Mouse (Mus musculus) intestine, embryonic 14.5 days (tissue): ENCODE data around the gene Chek1. TPM values are rescaled to one million over a fixed set of nuclear protein-coding genes. Genes with fewer than 3 reads are reported as not detected.
A peak's percentile ranks its signal among the peaks of the same experiment; 100 is the strongest.

Source experiments
- ATAC-seq: fragments of 200-750 bp; cut with Nextera tagmentation; replicated peaks from 2 replicates; pipeline ENCODE4 v1.8.0; 2017; ENCODE audit warnings: low read depth, moderate number of reproducible peaks, moderate TSS enrichment, moderate library complexity; ENCODE audit not compliant: low FRiP score, low TSS enrichment
- DNase-seq: peaks from one replicate; pipeline ENCODE4 v3.0.0-alpha.2; 2018; ENCODE audit warnings: low spot score
- H3K27ac ChIP-seq: fragments of 300-500 bp; sonication (generic); 2 replicates; pipeline ENCODE4 v1.5.1; 2014; ENCODE audit warnings: low read depth, mild to moderate bottlenecking, control low read depth
- H3K27me3 ChIP-seq: fragments of 300-500 bp; sonication (generic); replicated peaks from 2 replicates; pipeline ENCODE4 v1.6.1; 2014; ENCODE audit warnings: low read length, control low read depth; ENCODE audit not compliant: control insufficient read depth, insufficient read depth
- H3K36me3 ChIP-seq: fragments of 300-500 bp; sonication (generic); 2 replicates; pipeline ENCODE4 v1.6.1; 2014; ENCODE audit warnings: low read length, control low read depth; ENCODE audit not compliant: control insufficient read depth, insufficient read depth
- H3K4me1 ChIP-seq: fragments of 300-500 bp; sonication (generic); replicated peaks from 2 replicates; pipeline ENCODE4 v1.6.1; 2014; ENCODE audit warnings: low read length, control low read depth, mixed read lengths; ENCODE audit not compliant: control insufficient read depth, insufficient read depth
- H3K4me2 ChIP-seq: fragments of 300-500 bp; sonication (generic); 2 replicates; pipeline ENCODE4 v1.6.1; 2014; ENCODE audit warnings: low read length
- H3K4me3 ChIP-seq: fragments of 300-500 bp; sonication (generic); 2 replicates; pipeline ENCODE4 v1.5.1; 2014; ENCODE audit warnings: low read depth, low read length, control low read depth, mixed read lengths
- H3K9ac ChIP-seq: fragments of 300-500 bp; sonication (generic); 2 replicates; pipeline ENCODE4 v1.6.1; 2014; ENCODE audit warnings: mild to moderate bottlenecking, low read length
- H3K9me3 ChIP-seq: fragments of 300-500 bp; sonication (generic); 2 replicates; pipeline ENCODE4 v1.6.1; 2016; ENCODE audit warnings: low read length, control low read depth; ENCODE audit not compliant: control insufficient read depth
- WGBS: fragments of 180-500 bp; shearing (Covaris S2); extraction: QIAGEN DNeasy Blood & Tissue Kit; methylation state at CpG from one replicate; pipeline ENCODE4 v1.1.7; 2014; 5-methylcytosine and 5-hydroxymethylcytosine counted together
- polyA plus RNA-seq: library from polyadenylated mRNA; unstranded; fragments of >200 nt; fragmentation: Nextera tagmentation; extraction: Ambion mirVana; gene quantifications from 2 replicates; pipeline ENCODE4 v1.2.1, GENCODE M21; 2014

Chek1 gene
- 33.4 and 40.8 TPM in 2 replicates for polyA plus RNA-seq

DNA sequence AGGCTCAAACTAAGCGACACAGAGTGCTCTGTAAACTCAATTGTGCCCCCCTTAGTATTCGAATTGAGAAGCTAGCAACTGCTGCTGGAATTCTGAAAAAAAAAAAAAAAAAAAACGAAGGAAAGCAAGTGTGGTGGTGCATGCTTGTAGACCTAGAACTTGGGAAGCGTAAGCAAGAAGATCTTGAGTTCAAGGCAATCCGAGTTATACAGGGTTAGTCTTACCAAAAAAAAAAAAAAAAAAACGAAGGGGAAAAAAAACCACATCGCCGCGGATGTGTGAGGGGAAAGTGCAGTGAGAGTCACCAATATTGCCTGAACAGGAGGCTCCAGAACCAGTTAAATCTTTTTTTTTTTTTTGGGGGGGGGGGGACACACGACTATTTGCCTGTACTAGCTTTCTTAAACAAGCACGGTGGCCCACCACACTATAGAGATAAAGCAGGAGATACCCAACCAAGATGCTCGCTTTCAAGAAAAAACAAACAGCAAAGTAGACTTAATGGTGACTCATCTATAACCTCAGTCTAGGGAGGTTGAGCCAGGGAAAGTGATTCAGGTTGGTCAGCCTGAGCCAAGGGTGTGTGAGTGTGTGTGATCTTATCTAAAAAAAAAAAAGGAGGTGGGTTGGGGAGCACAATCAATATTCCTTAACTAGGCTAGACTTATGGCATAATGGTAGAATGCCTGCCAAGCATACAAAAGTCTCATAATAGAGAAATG is at the start of gene Chek1:
Gene Chek1 (minus strand): TSS at position 32 of the 722 bp plus-strand sequence.
- Histone ChIP-seq H3K36me3 (peaks cover 38% of the 10 kb centered on the region), H3K27me3 (no peaks in the 10 kb centered on the region), H3K27ac (peak within 1 kb of the TSS; percentile 96), H3K4me2 (peak within 1 kb of the TSS; percentile 74), H3K4me3 (peak within 1 kb of the TSS; percentile 74), H3K9me3 (no peaks in the 10 kb centered on the region), H3K9ac (peak within 1 kb of the TSS; percentile 86), H3K4me1 (peaks cover 14% of the 10 kb centered on the region; the same call in 1 of the 2 replicates)
- 3% methylated on average over 12 of the region's 12 CpGs for WGBS
- DNase-seq: peak; percentile 54
- ATAC-seq: peak; percentile 7; the same call in 1 of the 2 replicates

DNA sequence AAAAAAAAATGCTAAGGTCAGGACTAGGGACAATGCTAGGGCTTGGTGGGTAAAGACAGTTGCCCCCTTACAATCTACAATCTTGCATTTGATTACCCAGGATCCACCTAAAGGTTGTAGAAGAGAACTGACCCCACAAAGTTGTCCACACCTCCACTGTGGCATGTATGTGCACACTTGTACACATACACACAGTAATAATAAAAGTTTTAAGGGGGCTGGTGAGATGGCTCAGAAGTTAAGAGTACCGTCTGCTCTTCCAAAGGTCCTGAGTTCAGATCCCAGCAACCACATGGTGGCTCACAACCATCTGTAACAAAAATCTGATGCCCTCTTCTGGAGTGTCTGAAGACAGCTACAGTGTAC is 42.2 kb upstream of the Chek1 start:
- 91% methylated on average over 1 of the region's 1 CpGs for WGBS
- no peak overlapping the region for H3K27ac ChIP-seq
- peaks cover 5% of the 10 kb centered on the region for H3K4me1 ChIP-seq
- H3K4me2 ChIP-seq: peak overlapping the region; percentile 66
- peak overlapping the region; percentile 71; the same call in 1 of the 2 replicates for H3K4me3 ChIP-seq
- no peaks in the 10 kb centered on the region for H3K27me3 ChIP-seq
- H3K9ac ChIP-seq: no peak overlapping the region
- ATAC-seq: no peak
- DNase-seq: no peak
- peaks cover 11% of the 10 kb centered on the region for H3K36me3 ChIP-seq
- H3K9me3 ChIP-seq: no peaks in the 10 kb centered on the region

DNA sequence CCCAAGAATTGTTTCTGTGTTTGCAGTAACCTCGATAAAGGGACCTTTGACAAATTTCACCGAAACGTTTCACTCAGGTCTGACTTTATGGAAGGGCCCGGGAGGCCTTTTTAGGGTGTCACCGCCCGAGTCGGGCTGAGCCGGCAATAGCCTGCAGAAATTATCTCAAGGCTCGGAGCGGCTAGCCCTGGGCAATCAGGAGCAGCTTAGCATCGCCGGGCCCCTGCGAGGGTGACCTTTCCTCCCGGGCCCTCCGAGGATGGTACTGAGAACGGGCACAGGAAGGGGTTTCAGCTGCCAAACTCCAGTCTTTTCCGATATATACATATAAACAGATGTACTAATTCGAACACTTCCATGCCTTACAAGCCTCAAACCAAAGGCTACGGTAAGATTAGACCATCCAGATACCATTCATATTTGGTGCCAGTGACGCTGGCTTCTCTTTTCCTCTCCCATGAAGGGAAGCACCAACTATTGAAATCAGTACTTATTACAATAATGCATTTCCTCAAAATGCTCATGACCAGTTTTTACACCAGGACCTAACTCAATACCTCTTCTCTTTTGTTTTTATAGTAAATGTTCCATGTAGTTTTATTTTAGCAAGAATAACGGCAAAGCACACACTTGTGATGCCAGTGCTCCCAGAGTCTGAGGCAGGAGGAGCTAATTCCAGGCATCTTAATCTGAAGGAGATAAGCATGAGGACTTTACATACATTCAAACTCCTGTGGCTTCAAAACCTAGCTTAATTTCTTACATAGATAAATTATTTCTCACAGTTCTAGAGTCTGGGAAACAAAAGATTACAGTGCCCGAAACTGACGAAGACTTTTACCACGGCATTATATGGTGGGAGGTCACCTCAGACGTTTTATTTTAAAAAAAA is 41.5 kb upstream of the Chek1 start:
- H3K36me3 ChIP-seq: peaks cover 17% of the 10 kb centered on the region
- H3K27ac ChIP-seq: peak overlapping the region; percentile 89
- 12% methylated on average over 25 of the region's 25 CpGs for WGBS
- H3K4me3 ChIP-seq: peak overlapping the region; percentile 71
- DNase-seq (peak; percentile 80), ATAC-seq (peak; percentile 17)
- H3K9ac ChIP-seq: peak overlapping the region; percentile 70
- H3K4me2 ChIP-seq: peak overlapping the region; percentile 66
- H3K4me1 ChIP-seq: peaks cover 5% of the 10 kb centered on the region
- H3K9me3 ChIP-seq: no peaks in the 10 kb centered on the region
- no peaks in the 10 kb centered on the region for H3K27me3 ChIP-seq

DNA sequence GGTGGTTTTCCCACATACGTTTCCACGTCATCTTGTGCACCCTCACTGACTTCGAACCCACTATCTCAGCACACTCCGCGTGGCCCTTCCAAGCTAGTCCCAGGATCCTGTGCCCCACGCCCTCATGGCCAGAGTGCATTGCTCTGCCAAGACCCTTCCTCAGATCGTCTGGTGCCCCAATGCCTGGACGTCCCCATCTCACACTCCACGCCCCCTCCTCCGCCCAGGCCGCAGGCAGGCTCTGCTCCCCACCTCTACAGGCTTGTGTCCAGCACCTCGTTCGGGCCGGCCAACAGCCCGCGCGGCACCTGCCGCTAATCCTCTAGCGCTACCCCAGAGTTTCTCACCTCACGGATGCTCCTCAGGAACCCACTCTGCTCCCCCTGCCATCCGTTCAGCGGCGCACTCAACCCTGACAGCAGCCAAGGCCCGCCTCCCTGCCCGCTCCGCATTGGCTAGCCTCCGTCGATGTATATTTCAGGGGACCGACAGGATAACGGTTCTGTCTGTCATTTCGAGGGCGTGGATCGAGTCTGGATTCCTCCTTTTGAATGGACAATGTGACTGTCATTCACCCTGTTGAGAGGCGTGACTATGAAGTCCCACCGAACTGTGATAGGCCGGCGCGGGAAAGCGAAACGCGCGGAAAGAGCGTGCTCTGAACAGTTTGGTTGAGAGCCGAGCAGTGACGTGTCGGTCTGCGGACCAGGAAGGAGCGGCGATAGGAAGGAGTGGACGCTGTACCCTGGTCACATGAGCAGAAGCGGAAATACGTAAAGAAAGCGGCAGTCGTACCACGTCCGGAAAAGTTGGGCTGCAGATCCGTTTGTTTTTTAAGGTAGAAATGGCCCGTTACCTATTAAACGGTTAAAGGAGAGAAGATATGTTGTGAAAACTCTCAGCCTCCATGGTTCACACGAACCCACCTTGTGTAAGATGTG is 40.6 kb upstream of the Chek1 start, which contains the start of gene Stt3a:
Gene Stt3a (minus strand): TSS at position 477 of the 941 bp plus-strand sequence.
- H3K4me3 ChIP-seq: peak within 1 kb of the TSS; percentile 99
- H3K27me3 ChIP-seq: no peaks in the 10 kb centered on the region
- H3K27ac ChIP-seq: peak within 1 kb of the TSS; percentile 89
- no peaks in the 10 kb centered on the region for H3K9me3 ChIP-seq
- peak within 1 kb of the TSS; percentile 80 for H3K9ac ChIP-seq
- peaks cover 27% of the 10 kb centered on the region for H3K36me3 ChIP-seq
- 1% methylated on average over 60 of the region's 60 CpGs for WGBS
- peak; percentile 100 for ATAC-seq
- peak within 1 kb of the TSS; percentile 94 for H3K4me2 ChIP-seq
- DNase-seq: peak; percentile 94
- H3K4me1 ChIP-seq: peaks cover 5% of the 10 kb centered on the region

DNA sequence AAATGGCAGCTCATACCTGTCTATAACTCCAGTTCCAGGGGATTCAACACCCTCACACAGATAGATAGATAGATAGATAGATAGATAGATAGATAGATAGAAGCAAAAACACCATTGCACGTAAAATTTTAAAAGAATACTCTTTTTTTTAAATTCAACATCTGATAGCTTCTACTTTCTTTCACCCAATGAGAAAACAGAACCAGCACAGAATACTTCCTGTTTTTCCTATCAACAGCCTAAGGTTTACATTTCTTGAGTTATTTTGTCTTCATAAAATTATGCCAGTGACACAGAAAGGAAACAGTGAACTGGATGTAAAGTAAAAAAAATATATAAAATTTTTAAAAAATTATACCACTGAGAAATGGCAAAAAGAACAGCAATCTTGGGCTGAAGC is 37.5 kb upstream of the Chek1 start:
- no peak overlapping the region for H3K4me3 ChIP-seq
- H3K9ac ChIP-seq: no peak overlapping the region
- peaks cover 5% of the 10 kb centered on the region for H3K4me1 ChIP-seq
- DNase-seq (no peak), ATAC-seq (no peak)
- H3K4me2 ChIP-seq: no peak overlapping the region
- H3K27me3 ChIP-seq: no peaks in the 10 kb centered on the region
- H3K9me3 ChIP-seq: no peaks in the 10 kb centered on the region
- H3K27ac ChIP-seq: no peak overlapping the region
- H3K36me3 ChIP-seq: peaks cover 52% of the 10 kb centered on the region
- WGBS: 97% methylated on average over 1 of the region's 1 CpGs

DNA sequence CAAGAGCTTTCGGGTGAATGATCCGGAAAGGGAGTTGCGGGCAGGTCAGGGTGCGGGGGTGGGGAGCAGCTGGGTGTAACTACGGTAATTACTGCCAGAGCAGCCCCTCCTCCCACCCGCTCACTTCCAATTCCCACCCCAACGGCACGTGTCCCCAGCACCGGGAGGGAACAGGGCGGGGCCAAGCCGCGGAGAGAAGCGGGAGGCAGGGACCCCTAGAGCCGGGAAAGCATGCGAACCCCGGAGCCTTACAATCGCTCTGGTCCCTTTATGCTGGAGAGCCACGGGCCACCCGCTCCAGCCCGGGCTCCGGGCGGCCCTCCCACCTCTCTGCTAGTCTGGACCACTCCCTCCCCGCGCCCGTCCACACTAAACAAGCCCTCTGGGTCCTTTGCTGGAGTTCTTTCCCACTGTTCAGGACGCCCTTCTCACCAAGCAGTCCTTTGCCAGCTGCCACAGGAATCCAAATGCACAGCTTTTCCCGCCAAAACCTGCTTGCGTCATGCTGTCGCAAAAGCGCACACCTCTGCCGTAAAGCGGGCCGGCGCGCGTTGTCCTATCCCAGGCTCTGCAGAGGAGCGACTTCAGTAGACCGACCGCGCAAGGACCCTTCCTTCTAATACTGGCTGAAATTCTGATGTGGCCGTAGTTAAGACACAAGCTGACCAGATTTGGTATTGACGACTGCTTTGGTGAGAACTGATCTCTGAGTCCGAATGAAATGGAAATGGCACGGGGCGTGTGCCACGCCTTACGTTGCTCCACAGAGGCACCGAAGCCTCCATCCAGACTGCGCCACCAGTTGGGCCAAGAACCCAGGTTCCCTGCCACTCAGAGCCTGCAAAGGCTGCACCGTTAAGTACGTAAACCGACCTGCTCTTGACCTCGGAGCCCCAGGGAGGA is 483 bp downstream of the Chek1 start:
- no peaks in the 10 kb centered on the region for H3K9me3 ChIP-seq
- H3K27ac ChIP-seq: peak overlapping the region; percentile 96
- peak overlapping the region; percentile 74 for H3K4me3 ChIP-seq
- peak; percentile 99 for DNase-seq
- peak; percentile 96 for ATAC-seq
- peaks cover 38% of the 10 kb centered on the region for H3K36me3 ChIP-seq
- peak overlapping the region; percentile 86 for H3K9ac ChIP-seq
- no peaks in the 10 kb centered on the region for H3K27me3 ChIP-seq
- WGBS: under 1% methylated on average over 49 of the region's 53 CpGs
- H3K4me2 ChIP-seq: peak overlapping the region; percentile 74
- peaks cover 14% of the 10 kb centered on the region; the same call in 1 of the 2 replicates for H3K4me1 ChIP-seq

DNA sequence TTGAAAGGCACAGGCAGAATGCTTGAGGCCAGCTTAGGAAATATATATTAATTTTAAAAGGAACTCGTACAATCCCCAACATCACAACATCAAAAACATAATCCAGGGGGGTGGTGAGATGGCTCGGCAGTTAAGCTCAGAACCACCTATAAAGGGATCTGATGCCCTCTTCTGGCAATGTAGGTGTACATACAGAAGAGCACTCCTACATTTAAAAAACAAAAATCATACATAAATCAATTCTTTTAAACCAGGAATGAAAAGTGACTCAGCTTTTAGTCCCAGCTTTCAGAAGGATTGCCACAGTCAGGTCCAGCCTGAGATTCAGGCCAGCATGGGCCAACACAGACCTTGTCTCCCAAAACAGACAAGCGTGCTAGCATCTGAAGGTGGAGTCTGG is 10.2 kb downstream of the Chek1 start:
- Histone ChIP-seq H3K4me1 (no peaks in the 10 kb centered on the region), H3K36me3 (peaks cover 68% of the 10 kb centered on the region), H3K27me3 (no peaks in the 10 kb centered on the region), H3K27ac (no peak overlapping the region), H3K9ac (no peak overlapping the region), H3K9me3 (no peaks in the 10 kb centered on the region), H3K4me3 (no peak overlapping the region), H3K4me2 (no peak overlapping the region)
- DNase-seq (no peak), ATAC-seq (no peak)
- WGBS: 76% methylated on average over 3 of the region's 3 CpGs
